Mouse (Mus musculus): Measurements from ENCODE around the gene B3gnt2. TPM values are rescaled to one million over a fixed set of nuclear protein-coding genes. Genes with fewer than 3 reads are reported as not detected.
A peak's percentile ranks its signal among the peaks of the same experiment; 100 is the strongest.

The B3gnt2 gene
- 2.0 and 3.6 TPM in 2 replicates for polyA plus RNA-seq (2015; fragmentation: Nextera tagmentation; extraction: Ambion mirVana)

GRCm38 (mm10) chr11:22860335-22861227 lies at the start of gene B3gnt2:
Gene B3gnt2 (minus strand): TSS chr11:22860961.
- 5% methylated on average over 41 of the region's 41 CpGs for WGBS
- ATAC-seq (replicated peaks), result peak; percentile 12; the same call in 1 of the 2 replicates

GRCm38 (mm10) chr11:22906453-22906865 lies 45.7 kb upstream of the B3gnt2 start:
- H3K4me1 ChIP-seq, result no peaks in the 10 kb centered on the region
- H3K4me2 ChIP-seq, result no peak overlapping the region
- no peak overlapping the region for H3K4me3 ChIP-seq
- no peak for ATAC-seq (replicated peaks)
- H3K9me3 ChIP-seq, result no peaks in the 10 kb centered on the region
- no peak overlapping the region for H3K27ac ChIP-seq
- H3K27me3 ChIP-seq (replicated peaks), result no peaks in the 10 kb centered on the region
- no peak overlapping the region for H3K9ac ChIP-seq
- H3K36me3 ChIP-seq (replicated peaks), result no peaks in the 10 kb centered on the region

More at GRCm38 (mm10) chr11:22860335-22861227, at the start of gene B3gnt2:
- H3K27ac ChIP-seq, result 0 out of 2 replicates have a peak within 1 kb of the TSS, but pooled peaks have one; percentile 19
- no peaks in the 10 kb centered on the region for H3K9me3 ChIP-seq
- peaks cover 24% of the 10 kb centered on the region for H3K4me1 ChIP-seq
- H3K4me2 ChIP-seq, result peak within 1 kb of the TSS; percentile 97
- peak within 1 kb of the TSS; percentile 74 for H3K4me3 ChIP-seq
- peaks cover 58% of the 10 kb centered on the region for H3K27me3 ChIP-seq (replicated peaks)
- H3K36me3 ChIP-seq (replicated peaks), result no peaks in the 10 kb centered on the region
- peak within 1 kb of the TSS; percentile 51; the same call in 1 of the 2 replicates for H3K9ac ChIP-seq

DNA sequence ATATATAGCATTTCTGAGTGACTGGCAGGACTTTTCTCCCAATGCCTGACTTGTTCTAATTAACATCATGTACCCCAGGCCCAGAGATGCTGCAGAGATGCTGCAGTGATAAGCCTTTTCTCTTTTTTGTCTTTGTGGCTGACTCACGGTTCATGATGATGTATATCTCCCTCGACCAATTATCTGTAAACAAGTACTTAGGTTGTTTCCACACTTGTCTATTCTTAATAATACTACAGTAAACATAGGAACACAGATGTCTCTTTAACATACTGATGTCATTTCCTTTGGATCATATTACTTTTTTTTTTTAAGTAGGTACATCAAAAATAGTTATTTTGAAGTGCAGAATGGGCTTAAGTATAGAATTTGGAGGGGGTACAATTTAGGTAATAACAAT lies 42.2 kb upstream of the B3gnt2 start:
- Histone ChIP-seq H3K4me2 (no peak overlapping the region), H3K4me1 (no peaks in the 10 kb centered on the region), H3K27ac (no peak overlapping the region), H3K9ac (no peak overlapping the region), H3K36me3 (replicated peaks) (no peaks in the 10 kb centered on the region), H3K27me3 (replicated peaks) (no peaks in the 10 kb centered on the region), H3K4me3 (no peak overlapping the region), H3K9me3 (no peaks in the 10 kb centered on the region)
- ATAC-seq (replicated peaks), result no peak
- 94% methylated on average over 2 of the region's 2 CpGs for WGBS

DNA sequence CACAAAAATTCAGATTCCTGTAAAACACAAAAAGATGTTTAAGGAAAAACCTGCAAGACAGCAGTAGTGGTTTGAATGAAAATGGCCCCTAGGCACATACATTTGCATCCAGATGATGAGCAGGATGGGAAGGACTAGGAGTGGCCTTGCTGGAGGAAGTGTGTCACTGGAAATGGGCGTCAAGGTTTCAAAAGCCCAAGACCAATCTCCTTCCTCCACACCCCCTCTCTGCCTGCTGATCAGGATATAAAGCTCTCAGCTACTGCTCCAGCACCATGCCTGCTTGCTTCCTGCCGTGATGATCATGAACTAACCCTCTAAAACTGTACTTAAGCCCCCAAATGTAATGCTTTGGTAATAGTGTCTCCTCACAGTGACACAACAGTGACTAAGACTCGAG lies 39.3 kb upstream of the B3gnt2 start:
- H3K36me3 ChIP-seq (replicated peaks), result no peaks in the 10 kb centered on the region
- no peak overlapping the region for H3K27ac ChIP-seq
- 85% methylated on average over 3 of the region's 3 CpGs for WGBS
- no peak overlapping the region for H3K4me3 ChIP-seq
- H3K4me1 ChIP-seq, result no peaks in the 10 kb centered on the region
- H3K9ac ChIP-seq, result no peak overlapping the region
- no peaks in the 10 kb centered on the region for H3K9me3 ChIP-seq
- ATAC-seq (replicated peaks), result no peak
- no peak overlapping the region for H3K4me2 ChIP-seq
- H3K27me3 ChIP-seq (replicated peaks), result no peaks in the 10 kb centered on the region

- 91% methylated on average over 4 of the region's 4 CpGs for WGBS
- H3K9me3 ChIP-seq, result no peaks in the 10 kb centered on the region
- H3K9ac ChIP-seq, result no peak overlapping the region
- no peak overlapping the region for H3K27ac ChIP-seq
- H3K36me3 ChIP-seq (replicated peaks), result no peaks in the 10 kb centered on the region
- H3K4me2 ChIP-seq, result no peak overlapping the region
- ATAC-seq (replicated peaks), result no peak
- H3K27me3 ChIP-seq (replicated peaks), result no peaks in the 10 kb centered on the region
- no peaks in the 10 kb centered on the region for H3K4me1 ChIP-seq
- no peak overlapping the region for H3K4me3 ChIP-seq
Observed at GRCm38 (mm10) chr11:22897642-22898041, 36.9 kb upstream of the B3gnt2 start.

DNA sequence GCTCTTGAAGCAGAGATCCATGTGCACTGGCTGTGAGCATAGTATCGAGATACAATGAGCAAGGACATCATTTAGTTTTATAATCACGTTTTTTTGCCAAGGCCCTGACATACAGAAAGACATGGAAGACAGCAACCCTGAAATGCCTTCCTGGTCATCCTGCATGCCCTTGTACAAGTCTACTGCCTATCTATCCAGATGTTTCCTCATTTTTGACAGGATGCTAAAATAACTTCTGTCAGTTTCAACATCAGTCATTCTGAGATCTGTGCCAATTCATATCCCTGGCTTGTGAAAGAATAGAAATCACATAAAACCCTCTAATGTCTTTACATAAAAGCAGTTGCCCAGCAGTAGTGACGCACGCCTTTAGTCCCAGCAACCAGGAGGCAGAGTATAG lies 36.4 kb upstream of the B3gnt2 start:
- Histone ChIP-seq H3K4me3 (no peak overlapping the region), H3K36me3 (replicated peaks) (no peaks in the 10 kb centered on the region), H3K9me3 (no peaks in the 10 kb centered on the region), H3K27me3 (replicated peaks) (no peaks in the 10 kb centered on the region), H3K4me2 (no peak overlapping the region), H3K9ac (no peak overlapping the region), H3K27ac (no peak overlapping the region), H3K4me1 (no peaks in the 10 kb centered on the region)
- no peak for ATAC-seq (replicated peaks)
- WGBS, result 91% methylated on average over 4 of the region's 4 CpGs

GRCm38 (mm10) chr11:22893075-22893474 lies 32.3 kb upstream of the B3gnt2 start:
- Histone ChIP-seq H3K9ac (no peak overlapping the region), H3K27me3 (replicated peaks) (no peaks in the 10 kb centered on the region), H3K9me3 (no peaks in the 10 kb centered on the region), H3K4me3 (no peak overlapping the region), H3K27ac (no peak overlapping the region), H3K4me1 (no peaks in the 10 kb centered on the region), H3K4me2 (no peak overlapping the region), H3K36me3 (replicated peaks) (no peaks in the 10 kb centered on the region)
- 55% methylated on average over 3 of the region's 3 CpGs for WGBS
- 0 out of 2 replicates have a peak, but pooled peaks have one; percentile 58 for ATAC-seq (replicated peaks)

DNA sequence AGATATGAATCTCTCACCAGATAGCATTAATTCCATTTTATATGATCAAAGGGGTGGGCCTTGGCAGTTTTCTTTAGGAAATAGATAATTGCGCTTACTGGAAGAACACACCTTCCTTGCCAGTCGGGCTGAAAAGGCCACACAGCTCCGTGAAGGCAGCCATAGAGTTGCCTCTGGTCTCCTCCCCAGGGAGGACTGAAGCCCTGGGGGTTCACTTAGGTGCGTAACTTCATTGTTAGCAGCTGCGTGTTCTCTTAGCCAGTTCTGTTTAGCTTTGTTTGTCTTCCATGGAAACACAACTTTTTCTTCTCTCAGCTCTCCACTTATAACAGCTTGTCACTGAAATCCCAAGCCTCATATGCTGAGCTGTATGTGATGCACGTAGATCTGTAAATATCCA lies 31.7 kb upstream of the B3gnt2 start:
- Histone ChIP-seq H3K4me3 (no peak overlapping the region), H3K27me3 (replicated peaks) (no peaks in the 10 kb centered on the region), H3K9ac (no peak overlapping the region), H3K36me3 (replicated peaks) (no peaks in the 10 kb centered on the region), H3K4me2 (no peak overlapping the region), H3K27ac (no peak overlapping the region), H3K9me3 (no peaks in the 10 kb centered on the region), H3K4me1 (no peaks in the 10 kb centered on the region)
- 72% methylated on average over 6 of the region's 6 CpGs for WGBS
- ATAC-seq (replicated peaks), result no peak

DNA sequence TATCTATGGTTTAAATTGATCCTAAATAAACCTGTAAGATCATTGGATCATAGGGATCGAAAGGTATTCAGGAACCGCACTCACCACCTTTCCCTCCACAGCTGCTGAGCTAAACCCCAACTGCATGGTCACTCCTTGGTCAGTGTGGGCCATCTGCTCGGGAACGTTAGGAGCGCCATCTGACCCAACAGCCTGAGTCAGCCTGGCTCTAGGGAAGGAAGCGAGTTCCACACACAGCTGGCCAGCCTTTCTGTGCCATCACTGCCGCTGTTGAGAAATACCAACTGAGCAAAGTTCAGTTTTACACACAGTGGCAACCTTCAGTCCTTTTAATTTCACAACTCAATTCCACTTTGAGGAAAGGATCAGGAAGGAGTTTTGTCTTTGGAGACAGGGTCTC lies 31.1 kb upstream of the B3gnt2 start:
- H3K27me3 ChIP-seq (replicated peaks), result no peaks in the 10 kb centered on the region
- no peak overlapping the region for H3K27ac ChIP-seq
- no peaks in the 10 kb centered on the region for H3K4me1 ChIP-seq
- H3K4me3 ChIP-seq, result no peak overlapping the region
- WGBS, result 92% methylated on average over 7 of the region's 7 CpGs
- H3K36me3 ChIP-seq (replicated peaks), result no peaks in the 10 kb centered on the region
- no peak overlapping the region for H3K4me2 ChIP-seq
- no peaks in the 10 kb centered on the region for H3K9me3 ChIP-seq
- H3K9ac ChIP-seq, result no peak overlapping the region
- no peak for ATAC-seq (replicated peaks)

GRCm38 (mm10) chr11:22891242-22891641 lies 30.5 kb upstream of the B3gnt2 start:
- Histone ChIP-seq H3K27ac (no peak overlapping the region), H3K9ac (no peak overlapping the region), H3K4me1 (no peaks in the 10 kb centered on the region), H3K4me2 (no peak overlapping the region), H3K4me3 (no peak overlapping the region), H3K9me3 (no peaks in the 10 kb centered on the region), H3K27me3 (replicated peaks) (no peaks in the 10 kb centered on the region), H3K36me3 (replicated peaks) (no peaks in the 10 kb centered on the region)
- WGBS, result 70% methylated on average over 9 of the region's 9 CpGs
- ATAC-seq (replicated peaks), result no peak

DNA sequence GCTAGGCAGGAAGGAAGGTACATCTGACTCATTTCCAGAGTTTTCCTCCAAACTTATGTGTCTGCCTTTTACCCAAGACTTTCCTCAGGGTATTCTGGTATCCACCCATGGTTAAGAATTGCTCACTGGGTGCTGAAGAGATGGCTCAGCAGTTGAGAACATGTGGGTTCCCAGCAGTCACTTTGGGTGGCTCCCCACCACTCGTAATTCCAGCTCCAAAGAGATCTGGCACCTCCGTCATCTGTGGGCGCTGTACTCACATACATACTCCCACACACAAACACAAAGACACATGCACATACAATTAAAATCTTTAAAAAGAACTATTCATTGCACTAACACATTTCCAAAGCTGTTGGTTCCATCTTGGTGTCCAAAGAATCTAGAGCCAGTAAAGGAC lies 28.5 kb upstream of the B3gnt2 start:
- 94% methylated on average over 3 of the region's 3 CpGs for WGBS
- H3K4me1 ChIP-seq, result no peaks in the 10 kb centered on the region

GRCm38 (mm10) chr11:22886991-22887390 lies 26.2 kb upstream of the B3gnt2 start:
- no peak overlapping the region for H3K9ac ChIP-seq
- no peaks in the 10 kb centered on the region for H3K9me3 ChIP-seq
- no peak for ATAC-seq (replicated peaks)
- no peaks in the 10 kb centered on the region for H3K36me3 ChIP-seq (replicated peaks)
- no peaks in the 10 kb centered on the region for H3K27me3 ChIP-seq (replicated peaks)
- no peak overlapping the region for H3K27ac ChIP-seq
- H3K4me1 ChIP-seq, result no peaks in the 10 kb centered on the region
- no peak overlapping the region for H3K4me2 ChIP-seq
- no peak overlapping the region for H3K4me3 ChIP-seq
- 86% methylated on average over 4 of the region's 4 CpGs for WGBS

More for the DNA sequence above, 28.5 kb upstream of the B3gnt2 start:
- ATAC-seq (replicated peaks), result no peak
- no peaks in the 10 kb centered on the region for H3K9me3 ChIP-seq
- no peaks in the 10 kb centered on the region for H3K27me3 ChIP-seq (replicated peaks)
- no peak overlapping the region for H3K4me3 ChIP-seq
- H3K4me2 ChIP-seq, result no peak overlapping the region
- no peak overlapping the region for H3K27ac ChIP-seq
- no peak overlapping the region for H3K9ac ChIP-seq
- no peaks in the 10 kb centered on the region for H3K36me3 ChIP-seq (replicated peaks)

DNA sequence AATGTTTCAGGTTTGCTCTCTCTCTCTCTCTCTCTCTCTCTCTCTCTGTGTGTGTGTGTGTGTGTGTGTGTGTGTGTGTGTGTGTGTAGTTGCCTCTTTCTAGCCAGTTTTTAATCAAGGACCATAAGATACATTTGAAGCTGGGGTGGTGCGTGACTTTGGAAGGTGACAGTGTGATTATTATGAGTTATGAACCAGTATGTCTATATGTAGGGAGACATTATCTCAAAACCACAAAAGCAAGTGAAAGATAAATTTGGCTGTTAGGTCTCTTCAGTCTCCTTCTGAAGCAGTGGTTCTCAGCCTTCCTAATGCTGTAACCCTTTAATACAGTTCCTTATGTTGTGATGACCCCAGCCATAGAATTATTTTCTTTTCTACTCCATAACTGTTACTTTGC lies 24.6 kb upstream of the B3gnt2 start:
- ATAC-seq (replicated peaks), result no peak
- no peaks in the 10 kb centered on the region for H3K9me3 ChIP-seq
- H3K4me1 ChIP-seq, result no peaks in the 10 kb centered on the region
- no peak overlapping the region for H3K4me3 ChIP-seq
- H3K36me3 ChIP-seq (replicated peaks), result no peaks in the 10 kb centered on the region
- H3K27me3 ChIP-seq (replicated peaks), result no peaks in the 10 kb centered on the region
- H3K4me2 ChIP-seq, result no peak overlapping the region
- WGBS, result 88% methylated on average over 1 of the region's 1 CpGs
- H3K27ac ChIP-seq, result no peak overlapping the region
- no peak overlapping the region for H3K9ac ChIP-seq
